Mouse (Mus musculus) megakaryocyte progenitor cell, adult 5-6 weeks (primary cell): ENCODE measurements at regions not wholly inside any gene's neighbourhood (a gene's known extent, or its start where the extent isn't known, plus 50 kb on each side); places are given as distances from the start of the nearest gene placed in this dataset.

Source experiments
- ATAC-seq: replicated peaks from 2 replicates; pipeline ENCODE4 v1.8.0; 2016; ENCODE audit warnings: mild to moderate bottlenecking, moderate TSS enrichment, inconsistent platforms; ENCODE audit not compliant: poor library complexity

DNA sequence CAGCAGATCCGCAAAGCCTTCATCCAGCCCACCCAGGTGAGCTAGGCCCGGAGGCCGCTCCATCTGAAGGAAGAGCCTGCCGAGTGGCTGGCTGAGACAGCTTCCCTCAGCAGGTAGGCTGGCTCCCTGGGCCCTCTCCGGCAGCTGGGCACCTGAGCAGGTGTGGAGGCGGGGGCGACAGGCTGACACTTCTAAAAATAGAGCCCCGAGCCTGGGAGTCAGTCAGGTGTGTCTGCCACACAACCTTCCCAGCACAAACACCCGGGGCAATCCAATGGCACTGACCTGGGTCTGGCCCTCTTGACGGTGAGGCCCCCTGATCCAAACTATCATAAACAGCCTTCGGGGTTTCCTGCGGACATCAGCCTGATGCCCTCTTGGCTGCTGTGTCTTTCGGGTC, 58.5 kb downstream of the Zfp36l2 start:
- ATAC-seq: no peak

DNA sequence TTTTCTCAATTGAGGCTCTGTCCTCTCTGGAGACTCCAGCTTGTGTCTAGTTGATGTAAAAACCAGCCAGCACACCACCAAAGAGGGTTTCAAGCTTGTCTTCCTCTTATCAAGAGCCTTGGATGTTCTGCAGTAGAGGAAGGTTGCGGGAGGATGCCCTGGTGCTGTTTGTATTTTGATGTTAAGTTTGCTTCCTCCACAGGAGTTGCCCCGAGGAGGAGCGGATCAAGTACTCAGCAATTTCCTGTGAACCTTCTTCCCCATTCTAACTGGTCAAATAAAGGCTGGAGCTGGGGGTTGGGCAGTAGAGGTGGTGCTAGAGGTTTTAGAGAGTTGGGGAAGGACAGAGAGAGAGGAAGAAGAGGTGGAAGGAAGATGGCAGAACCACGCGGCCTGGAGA, 59.5 kb downstream of the Zfp36l2 start:
- peak; percentile 38 for ATAC-seq

DNA sequence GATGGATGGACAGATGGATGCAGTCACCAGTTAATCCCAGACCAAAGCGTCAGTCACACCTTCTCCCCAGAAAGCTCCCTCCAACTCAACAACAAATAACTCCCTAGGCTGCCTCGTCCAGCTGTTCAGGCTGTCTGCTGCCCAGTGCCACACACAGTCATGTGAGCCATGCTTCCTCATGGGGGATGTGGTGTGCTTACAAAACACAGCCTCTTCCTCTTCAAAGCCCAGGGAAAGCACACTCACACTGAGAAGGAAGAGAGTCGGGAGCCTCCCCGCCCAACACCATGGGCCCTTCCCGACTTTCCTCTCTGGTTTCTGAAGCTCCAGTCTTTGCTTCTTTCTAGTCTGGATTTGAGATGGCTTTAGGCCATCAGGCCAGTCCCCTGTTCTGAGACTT, 61.6 kb downstream of the Zfp36l2 start:
- peak; percentile 76 for ATAC-seq

DNA sequence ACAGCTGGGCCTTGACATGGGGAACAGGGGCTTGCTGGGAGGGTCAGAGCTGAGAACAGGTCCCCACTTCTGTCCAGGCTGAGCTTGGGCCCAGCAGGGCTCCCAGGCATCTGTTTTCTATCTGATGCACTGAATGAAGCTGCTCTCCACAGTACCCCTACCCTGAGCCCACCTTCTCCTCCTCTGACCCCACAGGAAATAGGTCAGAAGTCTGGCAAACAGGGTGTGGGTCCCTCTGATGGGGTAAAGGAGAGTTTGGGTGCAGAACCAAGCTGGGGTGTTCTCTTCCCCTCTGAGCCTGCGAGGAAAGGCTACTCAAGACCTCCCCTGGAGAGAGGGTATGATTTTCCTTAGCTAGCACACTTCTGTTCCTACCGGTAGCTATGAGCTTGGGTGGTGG, 64.6 kb downstream of the Zfp36l2 start:
- ATAC-seq: no peak

DNA sequence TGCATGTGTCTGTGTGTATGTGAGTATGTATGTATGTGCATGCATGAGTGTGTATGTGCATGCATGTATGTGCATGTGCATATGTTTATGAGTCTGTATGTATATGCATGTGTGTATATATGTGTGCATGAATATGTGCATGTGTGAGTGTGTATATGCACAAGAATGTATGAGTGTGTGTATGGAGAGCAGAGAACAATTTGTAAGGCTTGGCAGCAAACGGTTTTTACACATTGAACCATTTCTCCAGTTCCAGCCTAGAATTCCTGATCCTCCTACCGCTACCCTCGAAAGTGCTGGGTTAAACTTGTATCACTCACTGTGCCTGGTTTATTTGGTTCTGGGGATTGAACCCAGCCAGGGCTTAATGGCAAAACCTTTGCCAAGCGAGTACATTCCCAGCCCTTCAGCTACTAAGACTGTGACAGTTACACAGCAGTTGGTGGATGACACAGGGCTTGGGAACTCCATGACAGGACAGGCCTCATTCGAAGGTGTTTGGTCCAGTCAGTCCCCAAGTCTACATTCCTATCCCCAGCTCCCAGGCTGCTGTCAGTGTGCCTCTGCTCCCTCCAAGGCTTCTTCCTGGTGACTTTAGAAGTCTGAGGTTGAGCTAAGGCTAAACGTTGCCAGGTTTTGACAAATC, 65.1 kb downstream of the Zfp36l2 start:
- ATAC-seq: no peak

DNA sequence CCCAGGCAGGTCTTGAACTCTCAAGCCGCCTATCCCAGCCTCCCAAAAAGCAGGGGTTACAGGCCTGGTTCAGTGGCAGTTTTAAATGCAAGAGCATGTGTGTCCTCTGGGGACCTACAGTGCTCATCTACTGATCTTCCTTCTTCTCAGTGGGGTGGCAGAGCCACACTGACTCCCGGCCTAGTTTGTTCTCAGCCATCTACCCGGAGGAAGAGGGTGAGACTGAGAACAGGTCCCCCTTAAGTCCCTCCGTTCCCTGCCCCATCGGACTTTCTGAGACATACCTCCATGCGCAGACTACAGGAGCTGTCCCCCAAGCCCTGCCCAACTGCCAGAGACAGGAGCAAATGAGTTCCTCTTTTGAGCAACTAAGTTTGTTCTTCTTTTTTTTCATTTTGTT, 66.5 kb downstream of the Zfp36l2 start:
- ATAC-seq: no peak; the same call in 1 of the 2 replicates

DNA sequence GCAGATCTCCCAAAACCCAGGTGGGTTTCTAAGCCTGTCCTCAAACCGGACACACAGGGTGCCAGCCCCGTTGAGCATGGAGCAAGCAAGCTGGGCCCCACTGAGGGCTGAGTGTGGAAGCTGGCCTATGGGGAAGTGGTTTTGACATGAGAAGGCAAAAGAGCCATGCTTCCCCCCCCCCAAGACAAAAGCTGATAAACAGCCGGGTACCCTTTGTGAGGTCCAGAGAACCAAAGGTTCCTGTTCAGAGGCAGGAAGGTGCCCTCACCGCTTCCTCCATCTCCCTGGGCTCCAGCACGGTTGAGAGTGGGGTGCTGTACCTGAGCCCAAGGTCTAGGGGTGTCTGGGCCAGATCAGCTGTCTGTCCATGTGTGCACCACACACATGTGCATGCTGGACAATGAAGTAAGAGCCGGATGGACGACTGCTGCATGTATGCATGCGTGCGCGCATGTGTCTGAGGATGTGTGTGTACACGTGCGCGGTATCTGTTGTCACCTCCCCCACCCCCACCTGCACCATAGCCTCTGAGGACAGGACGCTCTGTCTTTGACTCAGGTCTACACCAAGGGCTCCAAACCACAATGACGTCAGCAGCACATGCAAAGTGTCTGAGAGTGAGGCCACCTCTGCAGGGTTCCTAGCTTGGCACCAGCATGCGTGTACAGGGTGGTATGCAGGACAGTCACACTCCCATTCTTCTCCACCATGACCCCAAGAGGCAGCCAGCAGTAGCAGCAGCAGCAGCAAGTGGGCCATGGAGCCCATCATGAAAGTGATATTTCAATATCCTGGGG, 68.3 kb downstream of the Zfp36l2 start:
- ATAC-seq: peak; percentile 19

DNA sequence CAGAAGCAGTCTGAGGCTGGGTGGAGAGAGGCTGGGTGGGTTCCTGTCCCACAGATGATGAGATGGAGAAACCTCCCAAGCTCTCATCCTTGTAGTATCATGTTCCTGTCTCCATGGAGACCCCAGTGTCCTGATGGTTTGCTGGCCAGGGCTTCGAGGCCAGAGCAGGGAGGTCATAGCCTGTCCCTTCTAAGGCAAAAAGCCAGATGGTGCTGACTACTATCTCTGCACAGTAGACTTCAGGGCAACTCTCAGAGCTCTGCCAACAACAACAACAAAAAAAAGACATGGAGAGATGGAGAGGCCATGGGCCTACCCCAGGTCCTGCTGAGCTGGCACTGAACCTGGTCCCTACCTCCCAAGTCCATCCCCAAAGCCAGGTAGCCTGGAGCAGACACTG, 69.0 kb downstream of the Zfp36l2 start:
- no peak for ATAC-seq

DNA sequence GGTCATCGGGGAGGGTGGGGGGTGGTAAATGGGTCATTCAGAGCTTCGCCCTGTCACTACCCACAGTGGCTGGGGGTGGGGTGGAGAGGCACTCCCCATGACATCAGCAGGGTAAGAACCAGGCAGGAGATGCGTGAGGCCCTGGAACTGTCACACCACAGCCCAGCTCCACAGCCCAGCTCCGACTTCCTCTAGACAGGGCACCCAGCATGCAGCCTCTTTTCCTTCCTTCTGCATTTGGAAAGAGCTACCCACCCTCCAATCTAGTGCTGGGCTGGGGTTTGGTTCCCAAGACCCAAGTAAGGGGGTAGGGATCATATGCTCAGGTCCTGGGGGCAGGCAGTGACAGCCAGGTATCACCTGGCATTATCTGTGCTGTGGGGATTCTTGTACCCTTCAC, 69.5 kb downstream of the Zfp36l2 start:
- ATAC-seq: peak; percentile 10; the same call in 1 of the 2 replicates

DNA sequence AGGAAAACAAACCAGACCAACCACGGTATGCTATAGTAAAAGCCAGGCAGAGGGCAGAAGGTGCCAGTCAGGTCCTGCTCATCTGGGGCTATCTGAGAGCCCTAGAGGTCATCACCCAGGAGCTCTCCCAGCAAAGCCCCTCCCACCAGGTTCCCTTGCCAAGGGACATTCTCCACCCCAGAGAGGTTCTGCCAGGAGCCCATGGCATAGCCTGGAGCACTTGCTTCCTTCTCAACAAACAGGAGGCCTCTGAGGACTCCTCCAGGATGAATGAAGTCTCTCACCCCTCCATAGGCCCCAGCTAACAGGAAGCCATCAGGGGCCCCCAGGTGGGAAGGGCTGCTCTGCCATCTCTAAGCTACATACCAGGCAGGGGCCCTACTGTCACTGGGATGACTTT, 70.0 kb downstream of the Zfp36l2 start:
- ATAC-seq: no peak

DNA sequence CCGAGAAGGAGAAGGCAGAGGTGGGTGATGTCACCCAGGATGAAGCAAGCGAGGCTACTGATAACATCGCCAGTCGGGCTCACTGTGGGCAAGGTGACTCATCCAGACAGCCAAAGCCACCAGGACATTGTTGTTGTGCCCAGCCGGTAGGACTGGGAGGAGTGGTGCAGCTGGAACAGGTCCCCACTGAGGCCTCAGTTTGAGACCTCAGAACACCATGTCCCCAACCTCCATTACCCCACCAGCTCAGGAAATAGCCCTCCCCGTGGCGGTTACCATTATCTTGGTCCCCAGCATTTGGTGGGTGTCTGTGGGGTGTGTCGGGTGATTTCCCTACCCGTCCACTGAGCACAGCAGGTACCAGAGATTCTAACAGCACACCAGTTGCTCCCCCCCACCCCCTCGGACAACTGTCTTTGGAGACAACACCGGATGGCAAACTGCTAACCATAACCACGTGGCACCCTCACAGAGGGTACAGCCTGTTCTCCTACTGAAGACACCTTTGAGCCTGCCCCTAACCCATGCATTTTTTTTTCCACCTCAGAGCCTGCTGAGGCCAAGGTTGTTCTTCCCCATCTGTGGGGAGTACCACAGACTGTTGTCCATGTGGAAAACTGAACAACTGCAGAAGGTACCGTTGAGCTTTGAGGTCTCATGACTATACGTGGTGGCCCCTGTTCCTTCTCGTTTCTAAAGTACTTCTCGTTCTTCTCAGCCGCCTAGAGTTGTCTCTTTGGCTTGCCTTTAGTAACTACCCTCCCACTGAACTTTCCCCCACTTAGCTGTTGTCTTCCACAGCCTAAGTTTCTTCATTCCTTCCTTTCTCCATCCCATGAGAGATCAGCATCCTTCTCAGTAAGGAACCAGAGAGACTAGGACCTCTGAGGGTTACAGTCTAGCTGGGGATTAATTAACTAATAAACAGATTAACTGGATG, 71.1 kb downstream of the Zfp36l2 start:
- peak; percentile 44 for ATAC-seq

DNA sequence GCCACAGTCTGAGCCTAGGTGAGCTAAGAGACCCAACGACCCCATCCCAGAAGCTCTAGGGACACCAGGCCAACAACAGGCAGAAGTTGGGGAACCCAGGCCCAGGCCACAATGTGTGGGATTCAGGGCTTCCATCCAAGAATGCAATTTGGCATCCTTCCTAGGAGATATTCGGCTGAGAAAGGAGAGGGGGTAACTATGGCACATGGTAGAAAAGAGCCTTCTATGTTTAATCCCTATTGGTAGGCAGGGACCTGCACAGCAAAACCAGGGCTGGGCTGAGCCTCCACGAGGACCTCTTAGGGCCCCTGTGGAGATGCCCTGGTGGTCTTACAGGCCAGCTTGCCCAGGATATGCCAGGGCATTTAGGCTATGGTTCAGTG, 71.8 kb downstream of the Zfp36l2 start:
- no peak for ATAC-seq

DNA sequence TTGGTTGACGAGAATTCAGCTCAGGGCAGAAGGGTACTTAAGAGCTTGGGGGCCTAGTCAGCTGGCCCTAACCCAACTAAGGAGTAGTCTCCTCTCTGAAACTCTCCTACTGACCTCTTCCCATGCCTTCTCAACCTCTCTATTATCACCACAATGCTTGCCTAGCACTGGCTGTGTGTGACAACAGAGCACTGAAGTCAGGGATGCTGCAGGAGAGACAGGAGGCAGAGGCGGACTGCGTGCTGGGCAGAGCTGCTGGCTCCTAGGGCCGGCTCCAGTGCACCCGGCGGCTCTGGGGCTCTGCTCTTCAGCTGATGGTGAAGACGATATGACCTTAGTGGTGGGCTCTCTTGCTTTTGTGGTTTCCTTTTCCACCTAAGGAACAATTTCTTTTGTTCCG, 72.6 kb downstream of the Zfp36l2 start:
- no peak for ATAC-seq

DNA sequence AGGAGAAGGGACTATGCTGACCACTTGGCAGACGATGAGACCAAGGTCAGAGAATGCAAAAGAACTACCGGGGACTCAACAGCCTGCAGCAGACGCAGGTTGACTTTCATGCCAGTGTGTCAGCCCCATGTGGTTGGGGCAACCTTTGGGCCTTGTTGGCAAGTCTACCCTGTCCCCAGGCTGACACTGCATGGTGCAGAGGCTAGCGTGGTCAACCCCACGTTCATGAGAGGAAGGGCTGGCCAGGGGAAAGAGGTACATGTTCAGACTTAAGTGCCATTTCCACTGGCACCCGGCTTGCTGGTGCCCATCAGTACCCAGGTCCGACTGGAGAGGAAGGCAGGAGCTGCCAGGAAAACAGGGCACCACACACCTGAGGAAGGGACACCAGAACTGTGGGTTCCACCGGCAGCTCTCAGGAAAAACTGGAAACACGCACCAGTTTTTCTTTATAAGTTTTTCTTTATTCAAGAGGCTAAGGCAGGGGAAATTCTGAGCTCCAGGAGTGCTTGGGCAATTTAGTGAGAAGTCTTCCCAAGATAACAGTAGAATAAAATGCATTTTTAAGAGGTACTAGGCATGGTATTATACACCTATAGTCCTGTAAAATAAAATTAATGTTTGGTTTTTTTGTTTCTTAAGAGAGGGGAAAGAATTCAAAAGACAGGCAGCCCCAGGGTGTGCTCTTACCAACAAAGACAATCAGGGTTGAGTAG, 73.3 kb downstream of the Zfp36l2 start:
- ATAC-seq: no peak

DNA sequence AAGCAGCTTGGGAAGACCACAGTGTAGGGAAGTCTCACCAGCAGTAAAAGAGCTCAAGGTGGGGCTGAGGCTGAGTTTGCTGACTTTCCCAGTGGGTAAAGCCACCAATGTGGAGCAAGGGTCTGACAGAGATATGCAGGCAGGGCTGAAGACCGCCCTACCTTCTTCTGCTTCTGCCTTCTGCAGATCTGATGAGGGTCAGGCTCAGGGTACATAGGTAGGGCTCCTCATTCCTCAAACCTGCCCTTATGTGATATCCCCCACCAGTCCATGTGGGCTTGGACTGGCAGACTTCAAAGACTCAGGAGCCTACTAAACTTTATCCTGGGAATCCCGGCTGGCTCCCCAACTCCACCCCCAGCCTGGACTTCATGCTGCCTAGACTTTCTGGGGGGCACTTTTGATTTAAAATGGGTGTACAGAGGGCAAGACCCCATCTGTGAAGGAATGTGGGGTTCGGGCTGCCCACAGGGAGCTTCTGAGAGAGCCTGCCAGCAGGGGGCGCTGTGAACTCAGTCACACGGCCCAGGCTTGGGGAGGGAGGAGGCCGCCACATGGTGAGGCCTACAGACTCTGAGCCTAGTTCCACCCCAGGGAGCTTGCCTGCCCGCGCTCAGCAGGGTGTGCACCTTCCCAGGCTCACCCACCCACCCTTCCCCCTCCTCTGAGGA, 74.0 kb downstream of the Zfp36l2 start:
- ATAC-seq: peak; percentile 50

DNA sequence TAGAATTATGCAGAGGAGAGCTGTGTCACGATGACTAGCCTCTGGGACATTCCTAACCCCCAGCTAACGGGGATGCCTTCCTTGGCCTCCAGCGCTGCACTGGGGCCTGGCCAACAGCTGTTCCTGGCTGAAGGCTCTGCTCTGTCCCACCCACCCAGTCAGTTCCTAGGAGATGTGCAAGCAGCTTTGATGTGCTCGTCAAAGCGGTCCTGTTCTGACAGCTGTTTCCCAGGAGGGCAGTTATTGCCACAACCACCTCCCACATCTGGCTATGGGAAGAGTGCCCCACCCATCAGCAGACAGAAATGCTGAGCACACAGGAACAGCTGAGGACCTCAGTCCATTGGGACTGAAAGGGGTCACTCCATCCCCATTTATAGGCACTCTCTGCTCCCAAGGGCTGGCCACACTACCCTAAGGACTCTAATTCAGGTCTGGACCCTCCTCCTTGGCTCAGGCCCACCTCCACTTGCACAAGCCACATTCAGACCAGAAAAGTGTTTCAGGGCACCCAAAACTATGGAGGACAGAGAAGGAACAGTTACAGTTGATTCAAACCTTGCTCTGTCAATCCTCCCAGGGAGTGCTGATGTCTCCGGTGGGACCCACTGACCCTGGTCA, 75.2 kb downstream of the Zfp36l2 start:
- ATAC-seq: no peak

DNA sequence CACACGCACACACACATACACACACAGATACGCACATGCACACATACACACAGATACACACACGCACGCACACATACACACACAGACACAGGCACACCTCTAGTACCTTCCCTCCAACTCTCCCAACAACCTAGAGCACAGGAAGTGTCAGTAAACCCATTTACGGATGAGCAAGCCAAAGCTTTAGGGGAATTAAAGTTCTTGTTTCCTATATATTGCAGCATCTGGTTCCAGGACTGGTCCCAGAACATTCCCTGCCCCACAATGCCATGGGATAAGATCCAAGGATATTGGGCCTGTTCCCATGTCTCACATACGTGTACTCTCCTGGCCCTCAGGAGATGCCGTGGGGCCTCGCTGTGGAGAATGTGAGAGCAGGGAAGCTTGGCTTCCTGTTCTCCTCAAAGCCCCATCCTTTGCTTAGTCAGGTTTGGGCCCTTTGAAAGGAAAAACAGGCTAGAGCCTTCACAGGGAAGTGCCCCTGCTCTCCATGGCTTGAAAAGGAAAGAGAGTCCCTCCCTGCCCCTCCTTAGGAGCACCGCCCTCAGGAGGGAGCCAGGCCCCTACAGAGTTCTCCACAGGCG, 75.9 kb downstream of the Zfp36l2 start:
- ATAC-seq: no peak

DNA sequence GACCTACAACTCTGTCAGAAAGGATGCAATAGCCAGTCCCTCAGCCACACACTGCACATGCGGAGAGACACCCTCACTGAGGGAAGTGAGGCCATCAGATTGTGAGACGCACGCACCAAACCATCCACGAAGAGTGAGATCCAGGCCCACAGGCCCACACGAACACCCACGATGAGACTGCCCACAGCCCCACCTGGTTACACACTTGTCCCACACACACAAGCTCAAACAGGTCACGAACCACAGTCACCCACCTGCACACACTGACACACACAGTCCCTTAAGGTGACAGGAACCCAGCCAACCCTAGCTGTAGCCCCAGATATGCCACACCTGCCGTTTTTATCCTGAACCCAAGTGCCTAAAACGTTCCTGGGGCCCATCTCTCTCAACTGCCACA, 76.8 kb downstream of the Zfp36l2 start:
- ATAC-seq: no peak

DNA sequence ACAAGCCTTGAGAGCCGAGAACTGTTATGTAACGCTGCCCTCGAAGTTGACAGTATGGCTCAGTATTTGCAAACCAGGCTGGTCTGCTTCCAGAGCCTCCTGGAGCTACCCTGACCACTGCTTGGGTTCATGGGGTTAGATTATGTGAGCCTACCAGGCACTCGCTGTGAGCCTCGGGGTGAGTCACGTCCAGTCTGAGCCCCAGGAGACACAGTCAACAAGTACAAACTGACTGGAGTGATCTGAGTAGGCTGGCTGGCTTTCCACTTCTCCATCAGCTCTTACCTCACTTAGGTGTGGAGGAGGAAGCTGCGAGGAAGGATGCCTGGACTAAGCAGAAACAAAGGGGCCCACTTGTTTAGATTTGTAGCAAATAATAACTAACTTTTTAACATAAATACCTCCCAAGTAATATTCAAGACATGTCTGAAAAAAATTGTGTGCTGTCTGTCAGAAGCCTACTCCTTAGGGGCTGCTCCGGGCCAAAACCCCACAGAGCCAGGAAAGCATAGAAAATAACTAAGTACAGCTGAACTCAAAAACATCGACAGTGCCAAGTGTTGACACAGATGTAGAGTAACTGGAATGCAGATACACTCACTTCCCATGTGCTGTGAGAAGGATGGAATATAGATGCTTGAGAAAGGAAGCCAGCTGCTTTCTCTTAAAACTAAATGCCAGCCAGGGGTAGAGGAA, 77.6 kb downstream of the Zfp36l2 start:
- ATAC-seq: no peak
